Mouse (Mus musculus): ENCODE results near the gene Adam26a.
"Not testable (repeated sequence)": the region's sequence is repeated elsewhere in the genome, so short reads cannot be mapped to it uniquely, and the experiment has no call there.

Gene Adam26a

GRCm38 (mm10) chr8:43576607-43577006 is at the start of gene Adam26a:
Gene Adam26a (minus strand): TSS chr8:43576707.
- DNase-seq, result not testable (repeated sequence)

- no peak for DNase-seq
Observed at GRCm38 (mm10) chr8:43616046-43616445, 39.5 kb upstream of the Adam26a start.

GRCm38 (mm10) chr8:43603657-43604056 is 27.1 kb upstream of the Adam26a start:
- not testable (repeated sequence) for DNase-seq

- not testable (repeated sequence) for DNase-seq
Observed at GRCm38 (mm10) chr8:43603166-43603565, 26.7 kb upstream of the Adam26a start.

- DNase-seq, result not testable (repeated sequence)
Observed at GRCm38 (mm10) chr8:43528006-43528405, 48.5 kb downstream of the Adam26a start, which contains the start of gene Adam26b. Gene Adam26b (minus strand): TSS chr8:43528106.

All from kidney, postnatal 14 days (tissue).